Mouse (Mus musculus) olfactory bulb, adult 2 months (tissue): ENCODE data around the gene Olfr67.

Experiments used
- CTCF ChIP-seq: fragments of 200-500 bp; IDR thresholded peaks from 2 replicates; pipeline ENCODE4 v1.5.1; 2012; ENCODE audit warnings: low read depth, mild to moderate bottlenecking, low read length, moderate library complexity; ENCODE audit not compliant: insufficient read depth
- POLR2A ChIP-seq: fragments of 200-500 bp; IDR thresholded peaks from 2 replicates; pipeline ENCODE4 v1.6.1; 2012; ENCODE audit warnings: mild to moderate bottlenecking, low read depth, low read length, moderate library complexity; ENCODE audit not compliant: insufficient read depth

DNA sequence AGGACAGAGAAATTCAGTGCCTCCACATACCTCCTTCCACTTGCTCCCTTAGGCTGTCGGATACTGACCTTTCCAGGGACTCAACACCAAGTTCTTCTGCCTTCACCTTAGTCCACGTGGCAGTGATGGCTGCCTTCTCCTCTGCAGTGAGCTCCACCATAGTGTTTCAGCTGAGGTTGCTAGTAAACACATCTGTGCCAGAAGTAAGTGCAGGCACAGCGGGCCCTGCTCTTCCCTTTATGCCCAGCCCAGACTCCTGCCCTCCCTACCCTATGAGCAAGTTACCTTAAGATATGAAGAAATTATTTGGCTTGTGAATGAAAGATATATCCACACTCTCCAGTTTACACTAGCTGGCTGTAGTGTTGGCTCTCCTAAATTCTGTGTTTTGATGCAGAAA lies 48.6 kb upstream of the Olfr67 start, which contains the start of gene Hbb-bh2:
- no peak for TF ChIP-seq POLR2A
- no peak for TF ChIP-seq CTCF
